Mouse (Mus musculus) c-Kit-negative CD71-positive TER-119-positive erythroid progenitor cells, embryonic 14.5 days (primary cell): Measurements from ENCODE around the gene Map3k14.

Experiments
- DNase-seq: peaks from one replicate; pipeline ENCODE4 v3.0.0-alpha.2; 2013; ENCODE audit warnings: low read depth, low spot score

Gene Map3k14

GRCm38 (mm10) chr11:103271979-103272378, 4.7 kb upstream of the Map3k14 start:
- DNase-seq = no peak

- no peak for DNase-seq
Observed at GRCm38 (mm10) chr11:103269426-103269825, 2.2 kb upstream of the Map3k14 start.

GRCm38 (mm10) chr11:103268905-103269304, 1.6 kb upstream of the Map3k14 start:
- no peak for DNase-seq

DNA sequence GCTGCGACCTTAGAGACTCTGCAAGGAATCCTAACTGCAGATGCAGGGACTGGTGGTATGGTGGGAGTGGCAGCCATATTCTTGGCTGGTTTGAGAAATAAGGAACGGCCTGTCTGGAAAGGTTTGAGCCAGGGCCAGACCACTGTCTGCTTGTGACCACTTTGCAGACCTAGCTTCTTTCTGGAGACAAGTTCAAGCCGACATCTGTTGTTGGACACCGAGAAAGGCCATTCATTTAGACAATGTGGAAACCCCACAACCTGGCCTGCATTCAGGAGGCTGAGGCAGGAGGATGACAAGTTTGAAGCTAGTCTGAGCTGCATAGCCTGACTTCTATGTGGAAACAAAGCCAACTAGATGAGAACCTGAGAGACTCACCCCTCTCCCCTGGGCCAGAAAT, 1.1 kb upstream of the Map3k14 start:
- no peak for DNase-seq

DNA sequence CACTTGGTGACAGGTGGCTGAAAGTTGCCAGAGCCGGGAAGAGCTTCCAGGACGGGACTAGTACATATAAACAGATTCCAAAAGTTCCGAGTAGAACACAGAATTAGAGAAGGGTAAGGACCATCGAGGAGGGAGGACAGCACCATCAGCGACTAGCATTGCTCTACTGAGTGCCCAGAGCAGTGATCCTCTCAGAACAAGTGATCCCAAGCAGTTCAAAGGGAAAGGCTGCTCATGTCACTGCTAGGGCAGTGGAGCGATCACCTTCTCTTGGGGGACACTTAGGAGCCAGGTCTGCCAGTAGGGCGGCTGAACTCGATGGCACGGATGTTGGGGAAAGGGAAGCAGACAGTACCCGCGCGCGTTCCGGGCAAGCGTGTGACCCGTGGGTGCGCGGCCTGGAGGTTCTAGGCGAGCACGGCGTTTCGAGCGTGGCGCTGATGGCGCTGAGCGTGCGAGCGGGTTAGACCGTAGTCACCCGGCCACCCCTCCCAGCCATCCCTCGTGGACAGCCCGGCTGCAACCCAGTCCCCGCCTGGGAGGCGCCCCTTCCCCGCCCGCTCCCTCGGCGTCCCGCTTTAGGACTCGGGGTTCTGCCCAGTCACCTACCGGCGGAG, 435 bp downstream of the Map3k14 start:
- no peak for DNase-seq

GRCm38 (mm10) chr11:103265856-103266255, 1.4 kb downstream of the Map3k14 start:
- no peak for DNase-seq

- DNase-seq = no peak
Observed at GRCm38 (mm10) chr11:103265211-103265610, 2.1 kb downstream of the Map3k14 start.

GRCm38 (mm10) chr11:103264427-103265005, 2.8 kb downstream of the Map3k14 start:
- DNase-seq = no peak

DNA sequence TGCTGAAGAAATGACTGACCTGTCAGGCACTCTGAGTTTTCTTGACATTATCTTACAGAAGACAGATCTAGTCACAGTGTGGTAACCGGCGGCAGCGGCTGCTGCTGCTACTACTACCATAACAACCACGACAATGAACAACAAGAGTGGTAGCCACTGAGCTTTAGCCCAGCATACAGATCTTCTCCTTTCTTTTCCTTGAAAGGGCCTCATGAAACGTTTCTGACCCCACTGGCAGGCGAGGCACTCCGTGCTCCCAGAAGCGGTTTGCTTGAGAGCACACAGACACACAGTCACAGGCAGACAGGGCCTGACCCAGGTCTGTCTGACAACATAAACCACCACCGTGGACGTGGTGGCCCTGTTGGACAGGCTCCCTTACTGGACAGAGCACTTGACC, 3.7 kb downstream of the Map3k14 start:
- no peak for DNase-seq

GRCm38 (mm10) chr11:103262412-103263267, 4.6 kb downstream of the Map3k14 start:
- no peak for DNase-seq

- no peak for DNase-seq
Observed at GRCm38 (mm10) chr11:103261671-103262411, 5.4 kb downstream of the Map3k14 start.

DNA sequence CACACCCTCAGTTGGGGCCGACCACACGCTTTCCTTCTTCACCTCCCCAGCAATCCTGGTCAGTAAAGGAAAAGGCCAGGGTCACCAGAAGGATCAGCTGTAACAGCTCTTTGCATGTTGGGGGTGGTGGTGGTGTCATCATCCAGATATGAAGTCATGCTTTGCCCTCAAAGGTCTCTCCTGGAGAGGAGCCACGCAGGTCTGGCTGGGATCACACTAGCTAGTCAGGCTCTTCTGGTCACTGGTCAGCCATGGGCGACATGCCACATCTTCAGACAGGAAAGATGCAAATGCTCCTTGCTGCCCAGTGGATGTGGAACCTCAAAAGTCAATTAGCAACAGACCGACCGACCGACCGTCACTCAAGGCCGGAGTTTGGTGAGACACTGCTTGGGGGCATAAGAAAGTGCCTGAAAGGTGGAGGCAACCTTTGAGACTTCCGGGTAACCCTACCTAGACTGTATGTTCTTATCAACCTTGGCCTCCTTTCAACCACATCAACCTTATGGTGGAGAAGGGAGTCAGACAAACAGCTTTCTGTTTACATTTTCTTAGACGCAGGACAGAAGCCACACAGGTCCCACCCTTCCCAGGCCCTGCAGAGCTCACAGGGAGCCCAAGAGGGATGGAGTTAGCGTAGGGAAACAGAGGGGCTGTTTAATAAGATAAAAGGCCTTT, 6.6 kb downstream of the Map3k14 start:
- DNase-seq = no peak

GRCm38 (mm10) chr11:103260034-103260433, 7.2 kb downstream of the Map3k14 start:
- no peak for DNase-seq

GRCm38 (mm10) chr11:103257938-103258481, 9.3 kb downstream of the Map3k14 start:
- DNase-seq = no peak

DNA sequence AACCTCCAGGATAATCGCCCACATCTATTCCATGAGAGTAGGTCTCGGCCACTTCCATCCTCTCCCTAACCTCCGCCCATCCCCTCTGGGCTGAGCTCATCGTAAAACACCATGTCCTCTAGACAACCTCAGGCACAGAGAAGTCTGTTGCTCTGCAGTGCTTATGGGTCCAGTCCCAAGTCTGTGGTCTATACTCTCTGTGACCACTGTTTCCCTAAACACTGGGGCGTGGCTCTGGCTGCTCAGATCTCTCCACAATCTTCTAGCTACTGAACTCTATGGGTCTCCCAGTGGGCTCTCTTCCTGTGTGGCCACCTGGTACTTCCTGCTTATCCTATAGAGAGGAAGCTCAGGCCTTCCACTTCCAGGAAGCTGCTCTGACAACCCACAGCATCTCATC, 13.7 kb downstream of the Map3k14 start:
- no peak for DNase-seq

DNA sequence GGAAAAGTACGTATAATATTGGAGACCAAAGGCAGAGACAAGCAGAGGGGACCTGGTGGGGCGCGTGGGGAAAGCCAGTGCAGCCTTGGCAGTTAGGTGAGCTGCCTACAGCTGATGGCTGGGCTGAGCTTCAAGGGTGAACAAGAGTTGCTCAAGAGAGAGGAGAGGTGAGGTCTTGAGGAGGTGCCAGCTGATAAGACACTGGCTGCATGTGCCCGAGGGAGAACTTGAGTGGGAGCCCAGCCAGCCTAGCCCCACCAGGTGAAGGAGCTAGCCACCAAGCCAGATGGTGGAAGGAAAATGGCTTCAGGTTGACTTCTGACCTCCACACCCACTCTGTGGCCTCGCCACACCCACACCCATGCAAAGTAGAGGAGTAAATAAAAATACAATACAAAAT, 14.9 kb downstream of the Map3k14 start:
- no peak for DNase-seq

DNA sequence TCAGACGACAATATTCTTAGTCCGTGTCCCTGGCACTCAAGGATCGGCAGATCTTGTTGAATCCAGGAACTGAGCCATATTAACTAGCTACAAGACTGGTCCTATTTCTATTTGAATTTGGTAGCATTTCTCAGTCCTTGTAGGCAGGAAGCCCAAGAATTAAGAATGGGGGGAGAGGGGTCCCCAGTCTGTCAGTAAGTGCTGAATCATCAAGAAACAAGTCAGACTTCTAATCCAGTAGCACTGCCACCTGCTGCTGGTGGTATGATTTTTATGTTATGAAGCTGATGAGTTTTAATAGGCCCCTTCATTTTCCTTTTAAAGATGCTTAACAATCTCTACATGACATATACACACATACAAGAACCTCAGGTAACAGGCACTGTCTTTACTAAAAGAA, 16.9 kb downstream of the Map3k14 start:
- DNase-seq = no peak

- no peak for DNase-seq
Observed at GRCm38 (mm10) chr11:103249509-103249908, 17.8 kb downstream of the Map3k14 start.

GRCm38 (mm10) chr11:103248837-103249236, 18.4 kb downstream of the Map3k14 start:
- no peak for DNase-seq

GRCm38 (mm10) chr11:103247504-103248177, 19.6 kb downstream of the Map3k14 start:
- DNase-seq = no peak
